Mouse (Mus musculus) adrenal gland, adult 2 months (tissue): ENCODE measurements around the gene A830031A19Rik. TPM values are rescaled to one million over a fixed set of nuclear protein-coding genes. Genes with fewer than 3 reads are reported as not detected.

Source experiments
- DNase-seq: peaks from one replicate; pipeline ENCODE4 v3.0.0; 2021
- microRNA-seq, 2 experiments: library from miRNA; unstranded; fragments of <30 nt; microRNA quantifications; one replicate each; pipeline ENCODE4 v1.2.0; 2021
- polyA plus RNA-seq: library from polyadenylated mRNA; depleted of rRNA; stranded (reverse); fragments of >200 nt; gene quantifications from 2 replicates; pipeline ENCODE4 v1.2.3, GENCODE M21; 2012; rRNA removed
- total RNA-seq, 2 experiments: library from RNA; stranded (reverse); gene quantifications; 2 replicates each; pipeline ENCODE4 v1.2.3; 2021

A830031A19Rik gene
- total and polyA plus RNA-seq, 3 experiments, result not detected

DNA sequence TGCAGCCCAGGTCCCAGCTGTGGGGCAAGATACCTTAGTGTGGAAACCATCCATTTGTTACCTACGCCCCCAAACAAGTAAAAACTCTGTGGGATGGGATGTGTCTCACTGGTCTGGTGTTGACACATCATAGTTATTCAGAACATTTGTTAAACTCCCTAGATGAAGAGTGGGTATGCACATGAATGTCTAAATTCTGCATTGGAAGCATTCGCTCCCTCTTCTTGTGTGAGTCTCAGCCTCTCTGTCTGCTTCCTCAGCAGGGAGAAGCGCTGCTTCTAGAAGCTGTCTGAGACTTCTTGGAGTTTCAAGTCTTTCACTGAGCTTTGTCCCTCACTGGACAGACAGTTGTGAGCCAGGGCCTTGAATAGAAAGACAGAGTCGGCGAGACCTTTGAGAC lies 65.9 kb downstream of the A830031A19Rik start:
- DNase-seq, result no peak

DNA sequence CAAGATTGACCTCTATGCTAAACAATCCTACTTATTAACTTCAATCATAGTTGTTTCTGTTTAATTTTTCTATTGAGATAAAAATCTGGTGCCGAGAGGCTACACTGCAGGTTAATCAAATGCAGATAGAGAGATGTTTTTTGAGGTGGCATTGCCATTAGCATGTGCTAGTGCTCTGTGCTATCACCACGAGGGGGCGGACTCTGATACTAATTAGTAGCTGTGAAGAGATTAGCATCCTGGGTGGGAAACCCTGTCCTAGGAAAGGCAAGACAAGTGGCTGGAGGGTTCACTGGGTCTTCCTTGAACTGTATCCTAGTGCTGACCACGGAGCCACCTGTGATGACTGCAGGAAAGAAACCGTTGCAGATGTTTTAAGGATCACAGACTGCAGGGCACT lies 66.6 kb downstream of the A830031A19Rik start:
- DNase-seq, result no peak

DNA sequence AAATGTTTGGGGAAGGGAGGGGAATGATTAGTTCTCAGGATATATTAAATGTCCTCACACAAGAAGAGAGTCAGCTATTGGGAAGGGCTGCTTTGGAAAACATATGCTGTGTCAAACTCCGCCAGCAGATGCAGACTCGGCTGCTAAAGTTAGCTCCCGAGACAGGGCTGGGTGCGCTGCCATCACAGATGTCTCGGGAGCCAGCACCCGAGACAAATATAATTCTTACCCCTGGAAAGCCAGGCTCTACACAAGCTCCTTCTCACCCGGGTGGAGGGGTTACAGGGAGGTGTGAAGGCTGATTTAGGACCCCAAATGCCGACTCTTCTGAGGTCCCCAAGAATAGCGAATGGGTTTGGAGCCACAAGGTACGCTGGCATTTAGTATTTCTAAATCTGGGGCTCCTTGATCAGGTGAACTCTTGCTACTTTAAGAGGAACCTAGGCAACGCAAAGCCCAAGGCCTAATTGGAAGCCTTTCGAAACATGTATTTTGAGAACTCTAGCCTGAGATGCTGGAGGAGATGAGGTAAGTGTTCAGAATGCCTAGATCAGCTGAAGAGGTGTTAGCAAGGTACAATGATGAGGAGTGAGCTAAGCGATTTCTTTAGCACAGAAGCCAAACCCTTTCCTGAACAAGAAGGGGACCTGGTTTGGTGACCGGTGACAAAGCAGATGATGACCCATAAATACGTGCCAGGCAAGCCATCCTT lies 69.3 kb downstream of the A830031A19Rik start:
- DNase-seq, result no peak

DNA sequence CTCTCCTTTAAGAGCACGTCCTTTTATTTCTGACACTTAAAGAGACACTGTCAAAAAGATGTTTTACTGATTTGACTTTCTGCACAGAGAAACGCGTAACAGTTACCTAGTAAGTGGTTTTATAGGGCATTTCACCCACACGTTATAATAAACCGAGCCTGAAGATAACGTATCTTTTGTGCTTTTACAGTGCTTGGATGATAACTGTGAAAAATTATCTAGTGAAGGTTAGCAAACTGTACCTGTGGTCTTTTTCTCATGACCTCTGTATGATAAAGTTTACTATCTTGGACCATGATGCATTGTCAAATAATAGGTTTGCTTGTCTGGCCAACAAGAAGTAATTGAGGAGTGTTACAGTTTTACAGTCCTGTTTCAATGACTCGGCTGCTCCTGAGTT lies 74.2 kb downstream of the A830031A19Rik start:
- no peak for DNase-seq

Small RNAs within 50 kb of the gene (microRNA-seq; reads per million reads assigned to microRNA genes)
- gene Gm44381, result 0 reads per million in 2 experiments

Other genes starting within 250 kb of the A830031A19Rik start
- 10 to 100 TPM; 10.6 to 14.0 TPM for gene Papolg, start 179.8 kb downstream of the A830031A19Rik start, total RNA-seq
- gene Papolg, start 179.8 kb downstream of the A830031A19Rik start, polyA plus RNA-seq, result 1.2 and 1.3 TPM in 2 replicates
- 1 to 10 TPM; 4.3 to 5.9 TPM for gene Bcl11a, start 3.0 kb upstream of the A830031A19Rik start, total RNA-seq
- 0.80 and 0.81 TPM in 2 replicates for gene Bcl11a, start 3.0 kb upstream of the A830031A19Rik start, polyA plus RNA-seq